Mouse (Mus musculus) gastrocnemius, adult 18-20 months (tissue): Measurements from ENCODE around the gene Abca3. TPM values are rescaled to one million over a fixed set of nuclear protein-coding genes. Genes with fewer than 3 reads are reported as not detected.
"Not testable (repeated sequence)": the region's sequence is repeated elsewhere in the genome, so short reads cannot be mapped to it uniquely, and the experiment has no call there.

Experiments
- DNase-seq: peaks from one replicate; pipeline ENCODE4 v3.0.0; 2021; ENCODE audit warnings: low spot score
- total RNA-seq, 2 experiments: library from RNA; stranded (reverse); gene quantifications; 2 replicates each; pipeline ENCODE4 v1.2.3; 2021

The Abca3 gene
- total RNA-seq, 2 experiments from 2014 or later = 6.9 to 7.1 TPM

GRCm38 (mm10) chr17:24378496-24378895 lies 26.7 kb downstream of the Abca3 start:
- DNase-seq = no peak

- DNase-seq = no peak
Observed at GRCm38 (mm10) chr17:24383789-24384188, 32.0 kb downstream of the Abca3 start.

- no peak for DNase-seq
Observed at GRCm38 (mm10) chr17:24388711-24389110, 37.0 kb downstream of the Abca3 start.

GRCm38 (mm10) chr17:24389865-24390264 lies 38.1 kb downstream of the Abca3 start:
- DNase-seq = peak; percentile 24

GRCm38 (mm10) chr17:24391149-24391548 lies 39.4 kb downstream of the Abca3 start:
- DNase-seq = no peak

GRCm38 (mm10) chr17:24393527-24393926 lies 41.8 kb downstream of the Abca3 start:
- DNase-seq = no peak

- no peak for DNase-seq
Observed at GRCm38 (mm10) chr17:24394456-24394855, 42.7 kb downstream of the Abca3 start.

GRCm38 (mm10) chr17:24402371-24402770 lies 50.6 kb downstream of the Abca3 start:
- no peak for DNase-seq

GRCm38 (mm10) chr17:24407116-24407803 lies 55.5 kb downstream of the Abca3 start:
- DNase-seq = no peak

GRCm38 (mm10) chr17:24413557-24414211 lies 61.9 kb downstream of the Abca3 start:
- DNase-seq = peak; percentile 15

- peak; percentile 92 for DNase-seq
Observed at GRCm38 (mm10) chr17:24414230-24414976, 62.7 kb downstream of the Abca3 start, which contains the start of gene Rnps1. TSS of gene Rnps1 (plus strand) at chr17:24414565.

GRCm38 (mm10) chr17:24415011-24415410 lies 63.3 kb downstream of the Abca3 start:
- no peak for DNase-seq

- no peak for DNase-seq
Observed at GRCm38 (mm10) chr17:24416051-24416652, 64.4 kb downstream of the Abca3 start.

GRCm38 (mm10) chr17:24423114-24423513 lies 71.4 kb downstream of the Abca3 start:
- DNase-seq = no peak

GRCm38 (mm10) chr17:24424489-24424888 lies 72.7 kb downstream of the Abca3 start:
- DNase-seq = no peak

- DNase-seq = not testable (repeated sequence)
Observed at GRCm38 (mm10) chr17:24425326-24425725, 73.6 kb downstream of the Abca3 start.

- DNase-seq = no peak
Observed at GRCm38 (mm10) chr17:24425905-24426304, 74.2 kb downstream of the Abca3 start.

GRCm38 (mm10) chr17:24426471-24427169 lies 74.9 kb downstream of the Abca3 start, which contains the start of gene Eci1:
TSS of gene Eci1 (plus strand) at chr17:24426641.
- DNase-seq = peak; percentile 97

GRCm38 (mm10) chr17:24427170-24427557 lies 75.4 kb downstream of the Abca3 start:
- DNase-seq = no peak

GRCm38 (mm10) chr17:24429201-24429983 lies 77.6 kb downstream of the Abca3 start:
- DNase-seq = peak; percentile 58
